Mouse (Mus musculus): ENCODE data around the gene Selenop. TPM values are rescaled to one million over a fixed set of nuclear protein-coding genes. Genes with fewer than 3 reads are reported as not detected.

The Selenop gene
- polyA plus RNA-seq, 1 experiment: 199 TPM

DNA sequence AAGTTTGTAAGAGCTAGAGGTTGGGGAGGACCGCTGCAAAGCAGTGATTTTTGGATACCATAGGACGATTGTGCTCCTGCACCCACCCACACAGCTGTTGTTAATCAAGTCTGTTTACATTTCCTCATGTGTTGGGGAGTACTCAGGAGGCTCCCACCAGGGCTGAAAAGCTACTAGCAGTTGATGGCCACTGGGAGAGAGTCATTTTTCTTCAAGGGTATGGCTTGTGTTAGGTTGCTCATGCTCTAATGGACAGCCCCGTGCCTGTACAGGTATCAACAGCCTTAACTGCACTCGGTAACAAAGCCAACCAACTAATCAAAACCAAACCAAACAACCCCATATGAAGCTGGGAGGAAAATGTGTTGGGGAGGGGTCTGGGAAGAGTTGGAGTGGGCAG is 1.1 kb downstream of the Selenop start:
- no peak overlapping the region for H3K4me3 ChIP-seq (ENCODE audit: control insufficient read depth, insufficient read depth, low read length)
- H3K4me1 ChIP-seq (replicated peaks; ENCODE audit: control insufficient read depth, insufficient read depth, low read length): peaks cover 18% of the 10 kb centered on the region
- no peaks in the 10 kb centered on the region for H3K36me3 ChIP-seq (ENCODE audit: control insufficient read depth, insufficient read depth, low read length)
- WGBS: 91% methylated on average over 4 of the region's 4 CpGs
- no peak overlapping the region for H3K27ac ChIP-seq (ENCODE audit: control insufficient read depth, insufficient read depth, low read length)
- no peaks in the 10 kb centered on the region for H3K27me3 ChIP-seq (ENCODE audit: control insufficient read depth, insufficient read depth, low read length)
- TF ChIP-seq CTCF (IDR thresholded peaks at IDR 0.05; ENCODE audit: borderline replicate concordance, control insufficient read depth, extremely low read depth, insufficient read depth, low read length, poor library complexity): no peak
- DNase-seq: no peak

DNA sequence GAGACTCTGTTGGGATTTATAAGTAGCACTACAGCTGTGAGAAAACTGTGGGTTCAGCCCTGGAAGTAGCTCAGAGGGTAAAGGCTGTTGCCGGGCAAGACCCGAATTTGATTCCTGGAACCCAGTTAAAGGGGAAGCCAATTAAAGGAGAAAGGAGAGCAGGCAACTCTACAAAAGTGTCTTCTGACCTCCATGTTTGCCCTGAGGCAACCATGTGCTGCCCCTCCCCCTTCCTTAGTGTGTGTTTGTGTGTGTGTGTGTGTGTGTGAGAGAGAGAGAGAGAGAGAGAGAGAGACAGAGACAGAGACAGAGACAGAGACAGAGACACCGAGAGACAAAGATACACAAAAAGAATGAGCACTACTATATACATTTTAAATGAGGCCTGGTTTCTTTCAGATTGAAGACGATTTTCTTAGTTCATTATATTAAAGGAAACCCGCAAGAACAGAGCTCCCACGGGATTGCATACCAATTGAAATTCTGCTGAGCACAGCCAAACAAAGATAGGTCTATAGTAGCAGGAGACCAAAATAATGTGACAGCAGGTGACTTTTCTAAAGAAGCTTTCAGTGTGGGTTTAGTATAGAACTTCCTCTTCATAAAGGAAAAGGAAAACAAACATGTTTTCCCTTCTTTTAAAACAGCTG is 1.8 kb downstream of the Selenop start:
- Histone ChIP-seq H3K36me3 (ENCODE audit: control insufficient read depth, insufficient read depth, low read length) (no peaks in the 10 kb centered on the region), H3K4me3 (ENCODE audit: control insufficient read depth, insufficient read depth, low read length) (no peak overlapping the region), H3K27me3 (ENCODE audit: control insufficient read depth, insufficient read depth, low read length) (no peaks in the 10 kb centered on the region), H3K27ac (ENCODE audit: control insufficient read depth, insufficient read depth, low read length) (peak overlapping the region; percentile 90), H3K4me1 (replicated peaks; ENCODE audit: control insufficient read depth, insufficient read depth, low read length) (peaks cover 15% of the 10 kb centered on the region)
- TF ChIP-seq CTCF (IDR thresholded peaks at IDR 0.05; ENCODE audit: borderline replicate concordance, control insufficient read depth, extremely low read depth, insufficient read depth, low read length, poor library complexity) (no peak), POLR2A (IDR thresholded peaks at IDR 0.05; ENCODE audit: control insufficient read depth, extremely low read depth, insufficient read depth, low read length, poor library complexity) (no peak)
- 16% methylated on average over 6 of the region's 6 CpGs for whole genome bisulfite sequencing
- DNase-seq: peak; percentile 25

DNA sequence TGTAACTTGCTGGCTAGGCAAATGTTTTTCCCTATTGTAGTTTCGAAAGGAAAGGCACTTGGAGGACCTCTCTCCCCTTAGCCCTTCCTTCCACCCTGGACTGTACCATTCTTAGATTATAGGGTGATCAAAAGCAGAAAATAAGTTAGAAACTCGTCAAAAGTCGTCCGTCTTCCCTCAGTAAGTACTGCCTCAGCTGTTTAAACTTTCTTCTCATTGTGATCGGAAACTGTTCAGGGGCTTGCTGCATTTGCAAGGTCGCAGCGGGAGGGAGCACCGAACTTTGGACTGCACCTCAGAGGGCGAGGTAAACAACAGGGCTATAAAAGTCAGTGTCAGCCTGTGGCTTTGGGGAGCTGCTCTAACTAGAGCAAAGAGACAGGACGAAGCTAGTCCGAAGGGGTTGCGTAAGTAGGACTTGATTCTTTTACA is 2.3 kb downstream of the Selenop start:
- TF ChIP-seq POLR2A (IDR thresholded peaks at IDR 0.05; ENCODE audit: control insufficient read depth, extremely low read depth, insufficient read depth, low read length, poor library complexity) (peak; percentile 47; the same call in 1 of the 2 replicates), CTCF (IDR thresholded peaks at IDR 0.05; ENCODE audit: borderline replicate concordance, control insufficient read depth, extremely low read depth, insufficient read depth, low read length, poor library complexity) (no peak)
- no peaks in the 10 kb centered on the region for H3K27me3 ChIP-seq (ENCODE audit: control insufficient read depth, insufficient read depth, low read length)
- WGBS: under 1% methylated on average over 12 of the region's 12 CpGs
- peak; percentile 68 for DNase-seq
- H3K4me1 ChIP-seq (replicated peaks; ENCODE audit: control insufficient read depth, insufficient read depth, low read length): peaks cover 15% of the 10 kb centered on the region
- H3K36me3 ChIP-seq (ENCODE audit: control insufficient read depth, insufficient read depth, low read length): peaks cover 3% of the 10 kb centered on the region
- H3K27ac ChIP-seq (ENCODE audit: control insufficient read depth, insufficient read depth, low read length): peak overlapping the region; percentile 90
- H3K4me3 ChIP-seq (ENCODE audit: control insufficient read depth, insufficient read depth, low read length): peak overlapping the region; percentile 48

DNA sequence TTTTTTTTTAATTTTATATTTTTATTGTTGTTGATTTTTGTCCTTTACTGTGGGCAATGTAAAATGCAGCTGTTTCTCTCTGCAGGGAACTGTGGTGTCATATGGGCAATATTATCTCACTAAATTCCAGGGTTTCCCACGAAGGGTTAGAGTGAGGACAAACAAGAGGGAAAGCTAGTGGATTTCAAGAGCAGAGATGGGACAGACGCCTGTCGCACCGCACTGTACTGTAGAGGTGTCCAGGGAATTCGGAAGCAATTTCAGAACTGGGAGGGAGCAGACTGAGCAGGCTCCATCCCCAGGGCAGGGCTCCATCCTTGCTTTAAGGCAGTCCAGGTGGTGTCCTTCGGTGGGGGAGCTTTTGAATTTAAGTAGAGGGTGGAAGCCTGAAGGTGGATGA is 2.9 kb downstream of the Selenop start:
- WGBS: 4% methylated on average over 6 of the region's 6 CpGs
- peaks cover 9% of the 10 kb centered on the region for H3K36me3 ChIP-seq (ENCODE audit: control insufficient read depth, insufficient read depth, low read length)
- H3K27ac ChIP-seq (ENCODE audit: control insufficient read depth, insufficient read depth, low read length): peak overlapping the region; percentile 79
- DNase-seq: peak; percentile 28
- peaks cover 15% of the 10 kb centered on the region for H3K4me1 ChIP-seq (replicated peaks; ENCODE audit: control insufficient read depth, insufficient read depth, low read length)
- no peaks in the 10 kb centered on the region for H3K27me3 ChIP-seq (ENCODE audit: control insufficient read depth, insufficient read depth, low read length)
- H3K4me3 ChIP-seq (ENCODE audit: control insufficient read depth, insufficient read depth, low read length): peak overlapping the region; percentile 95
- TF ChIP-seq CTCF (IDR thresholded peaks at IDR 0.05; ENCODE audit: borderline replicate concordance, control insufficient read depth, extremely low read depth, insufficient read depth, low read length, poor library complexity) (no peak), POLR2A (IDR thresholded peaks at IDR 0.05; ENCODE audit: control insufficient read depth, extremely low read depth, insufficient read depth, low read length, poor library complexity) (no peak)

DNA sequence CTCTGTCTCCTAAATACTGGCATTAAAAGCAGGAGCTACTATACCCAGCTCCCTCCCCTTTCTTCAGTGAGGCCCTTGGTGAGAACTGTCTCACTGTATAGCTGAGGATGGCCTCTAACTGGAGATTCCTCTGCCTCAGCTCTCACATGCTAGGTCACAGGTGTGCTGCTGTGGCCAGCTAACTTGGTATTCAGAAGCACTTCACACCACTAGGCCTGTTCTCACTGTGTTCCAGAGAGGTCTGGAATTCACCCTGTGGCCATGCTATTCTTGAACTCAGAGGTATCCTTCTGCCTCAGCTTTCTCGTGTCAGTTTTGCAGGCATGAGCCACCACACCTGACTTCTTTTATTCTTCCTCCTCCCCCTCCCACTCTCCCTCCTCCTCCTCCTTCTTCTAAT is 4.8 kb downstream of the Selenop start:
- DNase-seq: no peak
- H3K36me3 ChIP-seq (ENCODE audit: control insufficient read depth, insufficient read depth, low read length): peaks cover 21% of the 10 kb centered on the region
- no peak overlapping the region for H3K27ac ChIP-seq (ENCODE audit: control insufficient read depth, insufficient read depth, low read length)
- 37% methylated on average over 1 of the region's 1 CpGs for WGBS
- TF ChIP-seq POLR2A (IDR thresholded peaks at IDR 0.05; ENCODE audit: control insufficient read depth, extremely low read depth, insufficient read depth, low read length, poor library complexity) (no peak), CTCF (IDR thresholded peaks at IDR 0.05; ENCODE audit: borderline replicate concordance, control insufficient read depth, extremely low read depth, insufficient read depth, low read length, poor library complexity) (no peak)
- no peaks in the 10 kb centered on the region for H3K27me3 ChIP-seq (ENCODE audit: control insufficient read depth, insufficient read depth, low read length)
- peaks cover 15% of the 10 kb centered on the region for H3K4me1 ChIP-seq (replicated peaks; ENCODE audit: control insufficient read depth, insufficient read depth, low read length)
- H3K4me3 ChIP-seq (ENCODE audit: control insufficient read depth, insufficient read depth, low read length): no peak overlapping the region

DNA sequence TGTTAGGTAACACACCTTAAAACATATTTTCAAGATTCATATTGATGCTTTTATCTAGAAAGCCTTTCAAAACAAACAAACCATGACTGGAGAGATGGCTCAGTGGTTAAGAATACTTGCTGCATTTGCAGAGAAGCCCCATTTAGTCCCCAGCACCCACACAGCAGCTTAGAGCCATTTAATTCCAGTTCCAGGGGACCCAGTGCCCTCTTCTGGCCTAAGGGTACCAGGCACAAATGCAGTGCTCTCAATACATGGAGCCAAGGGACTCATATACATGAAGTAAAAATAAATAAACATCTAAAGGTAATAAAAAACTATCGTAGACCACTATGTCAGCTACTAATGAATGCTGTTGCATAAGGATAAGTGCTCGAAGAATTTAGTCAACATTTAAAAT is 9.0 kb downstream of the Selenop start:
- 97% methylated on average over 2 of the region's 2 CpGs for WGBS
- Histone ChIP-seq H3K27ac (ENCODE audit: control insufficient read depth, insufficient read depth, low read length) (no peak overlapping the region), H3K36me3 (ENCODE audit: control insufficient read depth, insufficient read depth, low read length) (peaks cover 37% of the 10 kb centered on the region), H3K27me3 (ENCODE audit: control insufficient read depth, insufficient read depth, low read length) (no peaks in the 10 kb centered on the region), H3K4me3 (ENCODE audit: control insufficient read depth, insufficient read depth, low read length) (no peak overlapping the region), H3K4me1 (replicated peaks; ENCODE audit: control insufficient read depth, insufficient read depth, low read length) (0 out of 2 replicates have a peak, but pooled peaks cover 5% of the 10 kb centered on the region)
- TF ChIP-seq POLR2A (IDR thresholded peaks at IDR 0.05; ENCODE audit: control insufficient read depth, extremely low read depth, insufficient read depth, low read length, poor library complexity) (no peak), CTCF (IDR thresholded peaks at IDR 0.05; ENCODE audit: borderline replicate concordance, control insufficient read depth, extremely low read depth, insufficient read depth, low read length, poor library complexity) (no peak)
- DNase-seq: no peak

DNA sequence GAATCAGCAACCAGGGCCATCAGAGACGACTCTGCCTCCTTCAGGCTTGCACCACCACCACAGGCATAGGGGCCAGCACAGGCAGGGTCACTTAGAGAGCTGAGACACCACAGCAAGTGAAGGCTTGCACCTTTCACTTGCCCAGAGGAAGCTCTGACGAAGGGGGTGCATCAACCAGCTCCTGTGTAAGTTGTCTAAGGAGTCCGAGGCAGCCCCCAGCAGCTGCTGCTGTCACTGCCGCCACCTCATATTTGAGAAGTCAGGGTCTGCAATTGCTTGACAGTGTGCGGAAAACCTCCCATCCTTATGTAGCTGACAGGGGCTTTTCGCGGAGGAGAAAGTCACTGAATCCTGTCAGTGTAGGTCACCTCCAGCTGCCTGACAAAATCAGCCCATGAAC is 10.9 kb downstream of the Selenop start:
- Histone ChIP-seq H3K27me3 (ENCODE audit: control insufficient read depth, insufficient read depth, low read length) (no peaks in the 10 kb centered on the region), H3K27ac (ENCODE audit: control insufficient read depth, insufficient read depth, low read length) (no peak overlapping the region), H3K4me3 (ENCODE audit: control insufficient read depth, insufficient read depth, low read length) (no peak overlapping the region), H3K36me3 (ENCODE audit: control insufficient read depth, insufficient read depth, low read length) (peaks cover 37% of the 10 kb centered on the region), H3K4me1 (replicated peaks; ENCODE audit: control insufficient read depth, insufficient read depth, low read length) (no peaks in the 10 kb centered on the region)
- WGBS: 83% methylated on average over 7 of the region's 7 CpGs
- DNase-seq: no peak
- TF ChIP-seq POLR2A (IDR thresholded peaks at IDR 0.05; ENCODE audit: control insufficient read depth, extremely low read depth, insufficient read depth, low read length, poor library complexity) (no peak), CTCF (IDR thresholded peaks at IDR 0.05; ENCODE audit: borderline replicate concordance, control insufficient read depth, extremely low read depth, insufficient read depth, low read length, poor library complexity) (no peak)
